Mouse (Mus musculus): ENCODE measurements around the gene Ppia. TPM values are rescaled to one million over a fixed set of nuclear protein-coding genes. Genes with fewer than 3 reads are reported as not detected.
"Not testable (repeated sequence)": the region's sequence is repeated elsewhere in the genome, so short reads cannot be mapped to it uniquely, and the experiment has no call there.

Ppia gene
- total RNA-seq, 2 experiments from 2014 or later = 197 to 277 TPM

GRCm38 (mm10) chr11:6440171-6440570 lies 24.9 kb downstream of the Ppia start:
- DNase-seq = no peak

- DNase-seq = no peak
Measured at GRCm38 (mm10) chr11:6442566-6442965, 27.3 kb downstream of the Ppia start.

GRCm38 (mm10) chr11:6443102-6443501 lies 27.9 kb downstream of the Ppia start:
- DNase-seq = no peak

- no peak for DNase-seq
Measured at GRCm38 (mm10) chr11:6443727-6444076, 28.5 kb downstream of the Ppia start.

GRCm38 (mm10) chr11:6444077-6444853 lies 29.0 kb downstream of the Ppia start, which contains the start of gene H2afv:
TSS of gene H2afv (minus strand) at chr11:6444443.
- peak; percentile 99 for DNase-seq

GRCm38 (mm10) chr11:6445441-6445840 lies 30.2 kb downstream of the Ppia start:
- no peak for DNase-seq

DNA sequence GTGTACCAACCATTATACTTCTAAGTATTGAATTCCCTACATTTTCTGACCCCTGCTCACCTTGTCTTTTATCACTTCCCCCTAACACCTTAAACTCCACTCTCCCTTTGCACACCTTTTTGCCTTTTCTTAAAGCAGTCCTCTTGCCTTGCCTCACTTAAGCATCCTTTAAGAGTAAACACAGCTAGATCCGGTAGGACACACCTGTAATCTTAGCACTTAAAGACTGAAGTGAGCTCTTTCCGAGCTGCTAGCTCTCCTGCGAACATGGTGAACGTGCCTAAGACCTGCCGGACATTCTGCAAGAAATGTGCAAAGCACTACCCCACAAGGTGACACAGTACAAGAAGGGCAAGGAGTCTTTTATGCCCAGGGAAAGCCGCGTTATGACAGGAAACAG lies 30.7 kb downstream of the Ppia start:
- no peak for DNase-seq

- no peak for DNase-seq
Measured at GRCm38 (mm10) chr11:6447493-6447892, 32.2 kb downstream of the Ppia start.

DNA sequence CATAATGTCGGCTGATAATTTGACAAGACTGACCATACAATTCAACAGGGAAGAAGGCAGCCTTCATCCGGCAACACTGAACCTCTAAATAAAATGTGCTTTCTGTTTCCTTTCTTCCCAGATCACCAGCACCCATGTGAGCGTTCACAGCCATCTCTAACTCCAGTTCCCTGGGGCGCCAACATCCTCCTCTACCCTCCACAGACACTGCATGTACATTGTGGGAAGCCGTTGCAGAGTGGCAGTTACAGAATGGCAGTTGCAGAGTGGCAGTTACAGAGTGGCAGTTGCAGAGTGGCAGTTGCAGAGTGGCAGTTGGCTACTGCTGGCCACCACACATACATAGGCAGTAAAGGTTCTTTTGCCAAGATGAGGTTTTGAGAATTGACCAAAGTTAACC lies 32.9 kb downstream of the Ppia start:
- not testable (repeated sequence) for DNase-seq

DNA sequence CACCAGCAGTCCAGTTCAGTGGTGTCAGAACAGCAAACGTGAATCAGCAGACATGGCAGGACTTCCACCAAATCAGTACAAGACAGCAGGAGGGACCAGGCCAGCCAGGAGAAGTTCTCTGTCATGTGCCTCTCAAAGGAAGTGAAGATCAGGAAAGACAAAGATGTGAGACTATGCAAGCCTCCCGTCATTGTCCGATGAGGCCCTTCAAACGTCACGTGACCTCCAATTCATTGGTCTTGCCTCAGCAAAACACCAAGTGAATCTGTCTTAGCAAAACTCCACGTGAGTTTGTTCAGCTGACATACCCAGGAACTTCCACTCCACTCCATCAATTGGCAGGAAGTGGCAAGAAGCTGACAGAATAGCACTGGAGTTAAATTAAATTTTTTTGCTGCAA lies 40.8 kb downstream of the Ppia start:
- DNase-seq = no peak

- no peak for DNase-seq
Measured at GRCm38 (mm10) chr11:6463159-6463837, 48.1 kb downstream of the Ppia start.

DNA sequence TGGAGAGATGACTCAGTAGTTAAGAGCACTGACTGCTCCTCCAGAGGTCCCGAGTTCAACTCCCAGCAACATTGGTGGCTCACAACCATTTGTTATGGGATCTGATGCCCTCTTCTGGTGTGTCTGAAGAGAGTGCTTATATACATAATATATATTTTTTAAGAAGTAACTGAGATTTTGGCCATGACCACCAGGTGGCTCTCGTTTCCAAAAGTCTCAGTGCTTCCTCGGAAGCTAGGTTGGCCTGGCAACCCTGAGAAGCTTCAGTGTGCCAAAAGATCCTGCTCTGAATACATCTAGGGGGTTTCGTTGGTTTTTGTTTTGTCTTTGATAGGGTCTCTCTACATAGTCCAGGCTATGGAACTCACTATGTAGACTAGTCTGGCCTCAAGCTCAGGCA lies 49.9 kb downstream of the Ppia start:
- no peak for DNase-seq

DNA sequence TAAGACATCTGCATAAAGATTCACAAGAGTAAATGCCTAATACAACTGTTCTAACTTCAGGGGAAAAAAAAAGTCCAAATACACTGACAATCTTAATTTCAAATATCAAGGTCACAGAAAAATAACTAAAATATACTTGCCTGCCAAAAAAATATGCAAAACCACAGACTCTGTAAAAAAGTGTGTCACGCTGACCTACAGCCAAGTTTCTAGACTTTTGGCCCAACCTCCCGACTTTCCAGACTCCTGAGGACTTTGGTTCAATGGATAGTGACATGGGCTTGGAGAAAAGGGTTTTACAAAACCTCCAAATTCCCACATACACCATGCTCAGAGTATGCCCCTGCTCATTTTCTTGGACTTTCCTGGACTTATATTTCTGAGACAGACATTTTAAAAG lies 53.3 kb downstream of the Ppia start:
- DNase-seq = no peak

Small RNA genes lying within 50 kb of the gene (microRNA-seq; reads per million reads assigned to microRNA genes)
- gene Mir7651 (ENCODE audit: borderline replicate concordance in 2 of 2) = 0 reads per million in 2 experiments

Other genes with a start within 250 kb of the Ppia start
- under 1 TPM; 0.16 to 0.23 TPM for gene A730071L15Rik, start 215.4 kb upstream of the Ppia start, total RNA-seq (2021)
- gene Nudcd3, start 215.0 kb upstream of the Ppia start, total RNA-seq (2021) = 10 to 100 TPM; 57.6 to 60.3 TPM
- gene Npc1l1, start 185.3 kb upstream of the Ppia start, total RNA-seq (2021) = under 1 TPM; 0.19 to 0.33 TPM
- 10 to 100 TPM; 27.1 to 35.2 TPM for gene Ddx56, start 147.7 kb upstream of the Ppia start, total RNA-seq (2021)
- gene Tmed4, start 140.6 kb upstream of the Ppia start, total RNA-seq (2021) = 10 to 100 TPM; 54.1 to 57.4 TPM
- gene Ogdh, start 123.8 kb upstream of the Ppia start, total RNA-seq (2021) = 100 to 1,000 TPM; 664 to 688 TPM
- 10 to 100 TPM; 37.4 to 43.0 TPM for gene Zmiz2, start 26.4 kb upstream of the Ppia start, total RNA-seq (2021)
- 10 to 100 TPM; 44.6 TPM for gene H2afv, start 29.0 kb downstream of the Ppia start, total RNA-seq (2021)
- 10 to 100 TPM; 21.8 to 21.9 TPM for gene Purb, start 60.5 kb downstream of the Ppia start, total RNA-seq (2021)
- gene Myo1g, start 105.5 kb downstream of the Ppia start, total RNA-seq (2021) = 1 to 10 TPM in 1 of 2 experiments, under 1 TPM in 1; 0.56 to 1.0 TPM
- 10 to 100 TPM; 20.1 to 20.8 TPM for gene Ccm2, start 131.4 kb downstream of the Ppia start, total RNA-seq (2021)
- gene Nacad, start 190.6 kb downstream of the Ppia start, total RNA-seq (2021) = under 1 TPM; 0.32 to 0.41 TPM
- 10 to 100 TPM; 67.6 to 72.3 TPM for gene Tbrg4, start 210.6 kb downstream of the Ppia start, total RNA-seq (2021)
- not detected for gene Wap, start 223.2 kb downstream of the Ppia start, total RNA-seq (2021)
- gene Ramp3, start 243.1 kb downstream of the Ppia start, total RNA-seq (2021) = under 1 TPM; 0.29 to 0.72 TPM